Mouse (Mus musculus): ENCODE measurements around the gene Cfap70.

Cfap70 gene

GRCm38 (mm10) chr14:20422257-20422656 is 29.8 kb downstream of the Cfap70 start:
- DNase-seq = no peak

GRCm38 (mm10) chr14:20400071-20400470 is 52.0 kb downstream of the Cfap70 start:
- DNase-seq = peak; percentile 28

GRCm38 (mm10) chr14:20398864-20399263 is 53.2 kb downstream of the Cfap70 start:
- DNase-seq = peak; percentile 40

GRCm38 (mm10) chr14:20397220-20397619 is 54.8 kb downstream of the Cfap70 start:
- DNase-seq = no peak

GRCm38 (mm10) chr14:20393205-20393913 is 58.7 kb downstream of the Cfap70 start, which contains the start of gene Mrps16:
Mrps16 (minus strand) TSS chr14:20393634.
- peak; percentile 93 for DNase-seq

- DNase-seq = no peak
Measured at GRCm38 (mm10) chr14:20392326-20392725, 59.7 kb downstream of the Cfap70 start.

GRCm38 (mm10) chr14:20389446-20390079 is 62.5 kb downstream of the Cfap70 start:
- no peak for DNase-seq

- peak; percentile 95 for DNase-seq
Measured at GRCm38 (mm10) chr14:20388441-20389129, 63.4 kb downstream of the Cfap70 start, which contains the start of gene Dnajc9. Dnajc9 (minus strand) TSS chr14:20388910.

GRCm38 (mm10) chr14:20379753-20380430 is 72.1 kb downstream of the Cfap70 start:
- no peak for DNase-seq

GRCm38 (mm10) chr14:20379087-20379640 is 72.9 kb downstream of the Cfap70 start:
- no peak for DNase-seq

- DNase-seq = peak; percentile 69
Measured at GRCm38 (mm10) chr14:20378313-20379061, 73.5 kb downstream of the Cfap70 start.

GRCm38 (mm10) chr14:20377112-20377521 is 74.9 kb downstream of the Cfap70 start:
- DNase-seq = no peak

- no peak for DNase-seq
Measured at GRCm38 (mm10) chr14:20371854-20372253, 80.2 kb downstream of the Cfap70 start.

GRCm38 (mm10) chr14:20370798-20371197 is 81.2 kb downstream of the Cfap70 start:
- DNase-seq = no peak

GRCm38 (mm10) chr14:20368271-20368670 is 83.8 kb downstream of the Cfap70 start:
- no peak for DNase-seq

- no peak for DNase-seq
Measured at GRCm38 (mm10) chr14:20363230-20363629, 88.8 kb downstream of the Cfap70 start.

- DNase-seq = peak; percentile 93
Measured at GRCm38 (mm10) chr14:20347991-20348541, 104.0 kb downstream of the Cfap70 start, which contains the start of the genes Ecd and Fam149b. Ecd (minus strand) TSS chr14:20348121. Fam149b (plus strand) TSS chr14:20348162.

GRCm38 (mm10) chr14:20347441-20347990 is 104.5 kb downstream of the Cfap70 start:
- no peak for DNase-seq

GRCm38 (mm10) chr14:20345885-20346284 is 106.1 kb downstream of the Cfap70 start:
- no peak for DNase-seq
